In the genomic region with DNA sequence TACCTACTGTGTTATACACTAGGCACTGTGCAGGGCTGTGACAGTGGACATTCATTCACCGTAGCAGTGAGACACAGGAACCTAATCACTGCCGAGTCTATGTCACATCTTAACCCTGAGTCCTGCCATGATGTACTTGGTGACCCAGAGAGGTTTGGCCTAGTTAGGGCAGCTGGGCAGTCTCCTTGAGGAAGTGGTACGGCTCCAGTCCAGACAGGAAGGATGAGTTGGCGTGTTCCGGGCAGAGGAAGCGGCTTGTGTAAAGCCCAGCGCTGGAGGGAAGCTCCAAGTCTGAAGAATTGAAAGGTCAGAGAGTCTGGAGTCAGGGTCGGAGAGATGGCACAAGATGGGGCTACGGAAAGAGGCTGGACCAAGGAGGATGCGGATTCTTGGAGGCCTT, we compare ENCODE assay signal across 13 mouse cellular contexts.
DNase-seq lines count a peak whose midpoint lies in the region; TF ChIP-seq lines count a peak whose summit lies in the region.
"Had no signal": no experiment of that assay in that cellular context is flagged by ENCODE, and none has a peak within 500 bp of the region (broad histone marks: within the 10 kb centered on the region; RNA-seq: fewer than 3 reads in every experiment).

No protein-coding gene starts in this region.

- H3K4me3 ChIP-seq in layer of hippocampus, adult 2 months, result no peak overlapping the region
- H3K4me3 ChIP-seq in embryonic facial prominence, embryonic 10.5 days, result no peak overlapping the region
- H3K4me3 ChIP-seq: heart, adult 2 months; intestine, embryonic 15.5 days; limb, embryonic 12.5 days had no signal

- 74% methylated on average over 10 of the region's 10 CpGs for WGBS in embryonic facial prominence, embryonic 10.5 days

- peak; percentile 13 for DNase-seq in cerebellum, adult 9-10 months
- DNase-seq in cerebellum, postnatal 10 days, result no peak
- no peak for DNase-seq in layer of hippocampus, adult 2 months (ENCODE audit: low spot score in 2 of 2)
- DNase-seq in layer of hippocampus, adult 8-10 months (ENCODE audit: low spot score in 2 of 2), result no peak
- DNase-seq in embryonic facial prominence, embryonic 10.5 days (ENCODE audit: low spot score), result no peak
- peak; percentile 68 for DNase-seq in lung, postnatal 36 days
- DNase-seq in urinary bladder, adult 2 months (ENCODE audit: low spot score), result no peak
- no peak for DNase-seq in thymus, postnatal 14 days
- DNase-seq: cerebellum, adult 11-12 months; thymus, adult 2 months had no signal

- H3K36me3 ChIP-seq in embryonic facial prominence, embryonic 10.5 days (replicated peaks), result no peaks in the 10 kb centered on the region
- H3K36me3 ChIP-seq: intestine, embryonic 15.5 days; limb, embryonic 12.5 days had no signal

- H3K9me3 ChIP-seq in embryonic facial prominence, embryonic 10.5 days, result no peaks in the 10 kb centered on the region
- H3K9me3 ChIP-seq: intestine, embryonic 15.5 days; limb, embryonic 12.5 days had no signal

- no peak for TF ChIP-seq CTCF in layer of hippocampus, adult 2 months (conservative IDR thresholded peaks at IDR 0.05)

- H3K27ac ChIP-seq in layer of hippocampus, adult 2 months, result peak overlapping the region; percentile 57; the same call in 1 of the 2 replicates
- H3K27ac ChIP-seq in embryonic facial prominence, embryonic 10.5 days (replicated peaks), result peak overlapping the region; percentile 63; the same call in 1 of the 2 replicates
- H3K27ac ChIP-seq: heart, adult 2 months; intestine, embryonic 15.5 days; limb, embryonic 12.5 days had no signal

- 0 out of 2 replicates have a peak, but pooled peaks cover 5% of the 10 kb centered on the region for H3K27me3 ChIP-seq in embryonic facial prominence, embryonic 10.5 days (replicated peaks; ENCODE audit: low read depth, poor library complexity, severe bottlenecking)
- H3K27me3 ChIP-seq: intestine, embryonic 15.5 days had no signal

- peaks cover 28% of the 10 kb centered on the region for H3K4me1 ChIP-seq in embryonic facial prominence, embryonic 10.5 days

Comparison
In these comparisons a context has a peak if more than half of its experiments do, and no peak if none do; other contexts are left out.
1. DNase-seq: peak in cerebellum, adult 9-10 months (single experiment) and lung, postnatal 36 days (single experiment); none in cerebellum, postnatal 10 days (0 of 2), layer of hippocampus, adult 2 months (0 of 2), layer of hippocampus, adult 8-10 months (0 of 2), embryonic facial prominence, embryonic 10.5 days (single experiment), urinary bladder, adult 2 months (single experiment) and thymus, postnatal 14 days (single experiment).